Mouse (Mus musculus): ENCODE measurements around the gene Adsl. TPM values are rescaled to one million over a fixed set of nuclear protein-coding genes. Genes with fewer than 3 reads are reported as not detected.

Gene Adsl
- polyA plus RNA-seq, 1 experiment from 2014 or later: 177 TPM

DNA sequence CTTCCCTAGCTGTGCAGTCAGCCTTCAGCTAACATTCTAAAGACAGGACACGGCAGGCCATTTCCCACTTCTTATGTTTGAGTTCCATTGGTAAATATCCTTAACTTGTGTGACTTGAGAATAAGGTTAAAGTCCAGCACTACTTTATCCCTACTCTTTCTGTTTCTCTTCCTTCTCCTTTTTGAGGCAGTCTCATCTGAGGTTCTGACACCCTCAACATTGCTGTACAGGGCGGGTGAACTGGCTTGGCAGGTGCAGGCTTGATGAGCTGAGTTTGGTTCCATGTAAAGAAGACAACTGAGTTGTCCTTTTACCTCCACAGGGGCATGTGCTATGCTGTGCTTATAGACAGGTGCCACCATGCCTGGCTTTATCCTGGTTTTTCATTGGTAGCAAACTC is 35.0 kb downstream of the Adsl start:
- peaks cover 5% of the 10 kb centered on the region; the same call in 1 of the 2 replicates for H3K4me1 ChIP-seq
- H3K9ac ChIP-seq: no peak overlapping the region
- no peaks in the 10 kb centered on the region for H3K36me3 ChIP-seq
- 80% methylated on average over 2 of the region's 2 CpGs for WGBS
- H3K27ac ChIP-seq: no peak overlapping the region
- no peak overlapping the region for H3K4me3 ChIP-seq
- H3K4me2 ChIP-seq: no peak overlapping the region
- no peak for ATAC-seq (ENCODE audit: insufficient number of reproducible peaks, insufficient read depth, low FRiP score, low TSS enrichment, low read depth)
- no peaks in the 10 kb centered on the region for H3K27me3 ChIP-seq
- no peaks in the 10 kb centered on the region for H3K9me3 ChIP-seq

DNA sequence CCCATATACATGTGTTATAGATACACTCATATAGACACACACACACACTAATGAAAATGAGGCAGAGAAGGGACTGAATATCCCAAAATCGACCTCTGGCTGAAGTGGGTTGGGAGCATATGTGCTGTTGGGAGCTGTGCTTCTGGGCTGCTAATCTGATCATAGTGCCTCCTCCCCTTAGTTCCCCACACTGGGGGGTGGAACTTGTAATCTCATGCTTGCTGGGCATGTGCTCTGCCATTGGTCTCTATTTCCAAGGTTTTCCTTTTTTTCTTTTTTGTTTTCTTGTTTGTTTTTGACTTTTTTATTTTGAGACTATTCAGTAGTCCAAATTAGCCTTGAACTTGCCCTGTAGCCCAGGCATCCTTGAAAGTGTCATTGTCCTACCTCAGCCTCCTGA is 40.0 kb downstream of the Adsl start:
- Histone ChIP-seq H3K9ac (no peak overlapping the region), H3K9me3 (no peaks in the 10 kb centered on the region), H3K27me3 (no peaks in the 10 kb centered on the region), H3K4me3 (no peak overlapping the region), H3K4me2 (no peak overlapping the region), H3K27ac (no peak overlapping the region), H3K4me1 (no peaks in the 10 kb centered on the region), H3K36me3 (no peaks in the 10 kb centered on the region)
- ATAC-seq (ENCODE audit: insufficient number of reproducible peaks, insufficient read depth, low FRiP score, low TSS enrichment, low read depth): no peak
- 43% methylated on average over 1 of the region's 1 CpGs for WGBS

- Histone ChIP-seq H3K36me3 (no peaks in the 10 kb centered on the region), H3K27me3 (no peaks in the 10 kb centered on the region), H3K27ac (no peak overlapping the region), H3K4me1 (no peaks in the 10 kb centered on the region), H3K9ac (no peak overlapping the region), H3K9me3 (no peaks in the 10 kb centered on the region), H3K4me2 (no peak overlapping the region), H3K4me3 (no peak overlapping the region)
- ATAC-seq (ENCODE audit: insufficient number of reproducible peaks, insufficient read depth, low FRiP score, low TSS enrichment, low read depth): no peak
- WGBS: 64% methylated on average over 3 of the region's 3 CpGs
Measured at GRCm38 (mm10) chr15:80989712-80990111, 41.4 kb downstream of the Adsl start.

- Histone ChIP-seq H3K9me3 (no peaks in the 10 kb centered on the region), H3K27me3 (no peaks in the 10 kb centered on the region), H3K9ac (no peak overlapping the region), H3K27ac (no peak overlapping the region), H3K4me1 (no peaks in the 10 kb centered on the region), H3K36me3 (no peaks in the 10 kb centered on the region), H3K4me2 (no peak overlapping the region), H3K4me3 (no peak overlapping the region)
- ATAC-seq (ENCODE audit: insufficient number of reproducible peaks, insufficient read depth, low FRiP score, low TSS enrichment, low read depth): no peak
- WGBS: 86% methylated on average over 5 of the region's 5 CpGs
Measured at GRCm38 (mm10) chr15:80994959-80995358, 46.7 kb downstream of the Adsl start.

DNA sequence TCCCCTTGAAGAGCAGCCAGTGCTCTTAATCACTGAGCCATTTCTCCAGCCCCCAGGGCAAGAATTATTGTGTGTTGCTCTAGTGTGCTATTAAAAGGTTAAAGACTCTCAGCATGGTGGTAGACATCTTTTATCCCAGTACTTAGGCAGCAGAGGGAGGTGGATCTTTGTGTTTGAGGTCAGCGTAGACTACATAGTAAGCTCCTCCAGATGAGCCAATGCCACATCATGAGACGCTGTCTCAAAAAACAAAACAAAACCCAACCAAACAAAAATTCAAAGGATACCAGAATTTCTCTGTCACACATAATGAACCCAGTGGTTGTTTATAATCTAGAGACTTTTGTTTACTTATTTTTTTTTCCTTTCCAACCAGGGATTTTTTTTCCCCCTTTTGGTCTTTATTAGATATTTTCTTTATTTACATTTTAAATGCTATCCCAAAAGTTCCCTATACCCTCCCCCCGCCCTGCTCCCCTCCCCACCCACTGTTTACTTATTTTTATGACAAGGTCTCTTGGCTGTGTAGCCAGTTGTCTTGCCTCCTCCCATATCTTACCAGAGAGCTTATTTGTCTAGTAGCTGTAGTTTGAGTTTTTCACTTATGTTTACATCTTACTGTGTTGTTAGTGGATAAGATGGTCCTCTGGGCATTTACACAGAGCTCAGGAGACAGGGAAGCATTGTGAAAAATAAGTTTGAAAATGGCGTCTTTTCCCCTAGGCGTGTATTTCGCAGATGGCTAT is 48.0 kb downstream of the Adsl start:
- Histone ChIP-seq H3K4me2 (no peak overlapping the region), H3K4me3 (no peak overlapping the region), H3K27ac (no peak overlapping the region), H3K36me3 (no peaks in the 10 kb centered on the region), H3K27me3 (no peaks in the 10 kb centered on the region), H3K9ac (no peak overlapping the region), H3K9me3 (no peaks in the 10 kb centered on the region), H3K4me1 (no peaks in the 10 kb centered on the region; the same call in 1 of the 2 replicates)
- 69% methylated on average over 6 of the region's 6 CpGs for WGBS
- no peak for ATAC-seq (ENCODE audit: insufficient number of reproducible peaks, insufficient read depth, low FRiP score, low TSS enrichment, low read depth)

DNA sequence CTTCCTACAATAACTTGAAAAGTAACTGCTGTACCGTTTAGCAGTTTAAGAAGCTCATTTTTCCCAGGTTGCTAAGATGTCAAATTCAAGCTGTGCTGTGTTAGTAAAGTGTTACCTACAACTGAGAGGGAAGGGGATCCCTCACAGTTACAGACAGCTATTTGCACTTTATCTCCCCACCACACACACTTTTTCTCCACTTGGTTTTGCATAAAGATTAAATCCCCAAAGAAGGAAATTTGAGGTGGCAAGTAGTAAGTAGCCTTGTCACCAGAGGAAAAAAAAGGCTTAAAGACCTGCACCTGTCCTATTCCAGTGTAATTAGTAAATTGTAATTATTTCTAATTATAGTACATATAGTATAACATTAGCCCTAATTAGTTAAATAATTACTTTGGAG is 48.8 kb downstream of the Adsl start:
- Histone ChIP-seq H3K4me3 (no peak overlapping the region), H3K4me1 (no peaks in the 10 kb centered on the region; the same call in 1 of the 2 replicates), H3K9me3 (no peaks in the 10 kb centered on the region), H3K9ac (no peak overlapping the region), H3K4me2 (no peak overlapping the region), H3K36me3 (no peaks in the 10 kb centered on the region), H3K27me3 (no peaks in the 10 kb centered on the region), H3K27ac (no peak overlapping the region)
- no peak for ATAC-seq (ENCODE audit: insufficient number of reproducible peaks, insufficient read depth, low FRiP score, low TSS enrichment, low read depth)
- WGBS: 45% methylated on average over 1 of the region's 1 CpGs

GRCm38 (mm10) chr15:81000419-81001138 is 52.3 kb downstream of the Adsl start:
- Histone ChIP-seq H3K9ac (no peak overlapping the region), H3K9me3 (no peaks in the 10 kb centered on the region), H3K27ac (no peak overlapping the region), H3K4me2 (no peak overlapping the region), H3K36me3 (peaks cover 13% of the 10 kb centered on the region; the same call in 1 of the 2 replicates), H3K27me3 (no peaks in the 10 kb centered on the region), H3K4me1 (no peaks in the 10 kb centered on the region; the same call in 1 of the 2 replicates), H3K4me3 (no peak overlapping the region)
- ATAC-seq (ENCODE audit: insufficient number of reproducible peaks, insufficient read depth, low FRiP score, low TSS enrichment, low read depth): no peak
- WGBS: 40% methylated on average over 3 of the region's 4 CpGs

- 79% methylated on average over 10 of the region's 10 CpGs for WGBS
- Histone ChIP-seq H3K9ac (no peak overlapping the region), H3K27me3 (no peaks in the 10 kb centered on the region), H3K4me3 (no peak overlapping the region), H3K27ac (peak overlapping the region; percentile 35; the same call in 1 of the 2 replicates), H3K9me3 (no peaks in the 10 kb centered on the region), H3K4me1 (no peaks in the 10 kb centered on the region), H3K4me2 (no peak overlapping the region), H3K36me3 (peaks cover 53% of the 10 kb centered on the region)
- no peak for ATAC-seq (ENCODE audit: insufficient number of reproducible peaks, insufficient read depth, low FRiP score, low TSS enrichment, low read depth)
Measured at GRCm38 (mm10) chr15:81006127-81006735, 57.9 kb downstream of the Adsl start.

DNA sequence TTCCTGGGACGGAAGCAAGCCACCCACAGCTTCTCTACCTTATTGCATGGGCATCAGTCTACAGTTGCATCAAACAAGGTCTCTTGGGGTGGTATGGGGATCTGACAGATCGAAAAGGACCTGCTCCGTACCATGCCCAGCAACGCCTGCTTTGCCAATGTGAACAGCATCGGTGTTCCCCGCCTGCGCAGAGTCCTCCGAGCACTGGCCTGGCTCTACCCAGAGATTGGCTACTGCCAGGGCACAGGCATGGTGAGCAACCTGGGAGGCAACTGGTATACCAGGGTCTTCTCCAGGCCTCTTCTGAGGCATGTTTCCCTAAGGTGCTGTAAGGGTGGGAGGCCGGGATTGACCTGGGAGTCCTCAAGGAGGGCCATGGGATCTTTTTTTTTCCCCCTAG is 59.0 kb downstream of the Adsl start:
- Histone ChIP-seq H3K4me3 (no peak overlapping the region), H3K9me3 (no peaks in the 10 kb centered on the region), H3K4me1 (no peaks in the 10 kb centered on the region), H3K36me3 (peaks cover 62% of the 10 kb centered on the region), H3K9ac (no peak overlapping the region), H3K27me3 (no peaks in the 10 kb centered on the region), H3K27ac (no peak overlapping the region), H3K4me2 (no peak overlapping the region)
- 93% methylated on average over 9 of the region's 9 CpGs for WGBS
- no peak for ATAC-seq (ENCODE audit: insufficient number of reproducible peaks, insufficient read depth, low FRiP score, low TSS enrichment, low read depth)

DNA sequence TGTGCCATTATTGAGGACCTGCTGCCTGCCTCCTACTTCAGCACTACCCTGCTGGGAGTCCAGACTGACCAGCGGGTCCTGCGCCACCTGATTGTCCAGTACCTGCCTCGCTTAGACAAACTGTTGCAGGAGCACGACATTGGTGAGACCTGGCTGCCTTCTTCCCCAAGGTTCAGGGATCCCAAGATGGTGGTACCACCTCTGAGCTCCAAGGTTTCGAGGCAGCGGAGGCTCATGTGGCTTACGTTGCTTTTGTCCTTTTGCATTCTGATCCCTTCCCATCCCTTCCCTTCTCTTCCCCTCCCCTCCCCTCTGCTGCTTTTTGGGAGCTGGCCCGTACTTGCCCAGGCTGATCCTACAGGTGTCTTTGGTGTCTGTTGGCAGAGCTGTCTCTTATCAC is 59.6 kb downstream of the Adsl start:
- no peak overlapping the region for H3K4me3 ChIP-seq
- no peak for ATAC-seq (ENCODE audit: insufficient number of reproducible peaks, insufficient read depth, low FRiP score, low TSS enrichment, low read depth)
- H3K9me3 ChIP-seq: no peaks in the 10 kb centered on the region
- no peak overlapping the region for H3K9ac ChIP-seq
- no peaks in the 10 kb centered on the region for H3K4me1 ChIP-seq
- no peaks in the 10 kb centered on the region for H3K27me3 ChIP-seq
- H3K36me3 ChIP-seq: peaks cover 62% of the 10 kb centered on the region
- no peak overlapping the region for H3K4me2 ChIP-seq
- WGBS: 88% methylated on average over 8 of the region's 8 CpGs
- no peak overlapping the region for H3K27ac ChIP-seq

GRCm38 (mm10) chr15:81008689-81009123 is 60.4 kb downstream of the Adsl start:
- no peak overlapping the region for H3K4me3 ChIP-seq
- H3K27me3 ChIP-seq: no peaks in the 10 kb centered on the region
- no peaks in the 10 kb centered on the region for H3K9me3 ChIP-seq
- H3K27ac ChIP-seq: no peak overlapping the region
- H3K4me2 ChIP-seq: no peak overlapping the region
- H3K36me3 ChIP-seq: peaks cover 65% of the 10 kb centered on the region
- ATAC-seq (ENCODE audit: insufficient number of reproducible peaks, insufficient read depth, low FRiP score, low TSS enrichment, low read depth): no peak
- H3K4me1 ChIP-seq: no peaks in the 10 kb centered on the region
- no peak overlapping the region for H3K9ac ChIP-seq
- 53% methylated on average over 10 of the region's 10 CpGs for WGBS

DNA sequence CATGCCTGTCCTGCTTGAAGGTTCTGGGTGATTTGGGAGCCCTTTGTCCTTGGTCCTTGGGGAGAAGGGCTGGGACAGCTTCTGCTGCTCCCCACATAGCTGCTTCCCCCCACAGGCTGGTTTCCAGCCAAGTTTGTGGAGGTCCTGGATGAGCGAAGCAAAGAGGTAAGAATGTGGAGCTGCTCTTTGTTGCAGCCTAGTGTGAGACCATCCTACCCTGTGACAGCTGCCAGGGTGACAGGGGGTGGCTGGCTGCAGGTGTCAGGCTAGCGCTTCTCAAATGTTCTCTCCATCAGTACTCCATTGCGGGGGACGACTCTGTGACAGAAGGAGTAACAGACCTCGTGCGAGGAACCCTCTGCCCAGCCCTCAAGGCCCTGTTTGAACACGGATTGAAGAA is 61.8 kb downstream of the Adsl start:
- Histone ChIP-seq H3K27ac (no peak overlapping the region), H3K36me3 (peaks cover 74% of the 10 kb centered on the region), H3K9me3 (no peaks in the 10 kb centered on the region), H3K4me2 (no peak overlapping the region), H3K4me3 (no peak overlapping the region), H3K27me3 (no peaks in the 10 kb centered on the region), H3K9ac (no peak overlapping the region), H3K4me1 (no peaks in the 10 kb centered on the region)
- ATAC-seq (ENCODE audit: insufficient number of reproducible peaks, insufficient read depth, low FRiP score, low TSS enrichment, low read depth): no peak
- 84% methylated on average over 7 of the region's 7 CpGs for WGBS
